Mouse (Mus musculus) testis, postnatal 10 days (tissue): ENCODE results near the gene Fntb.

ENCODE experiments used
- DNase-seq: peaks from one replicate; pipeline ENCODE4 v3.0.0; 2021; ENCODE audit warnings: low spot score

The Fntb gene

GRCm38 (mm10) chr12:76920990-76921389 is 155.6 kb downstream of the Fntb start:
- DNase-seq = no peak

GRCm38 (mm10) chr12:76923118-76923517 is 157.7 kb downstream of the Fntb start:
- no peak for DNase-seq

- no peak for DNase-seq
These were observed 159.7 kb downstream of the Fntb start for GRCm38 (mm10) chr12:76924904-76925604.

GRCm38 (mm10) chr12:76926338-76926945 is 161.1 kb downstream of the Fntb start:
- DNase-seq = no peak

- DNase-seq = no peak
These were observed 161.6 kb downstream of the Fntb start for GRCm38 (mm10) chr12:76927012-76927411.

- no peak for DNase-seq
These were observed 162.2 kb downstream of the Fntb start for GRCm38 (mm10) chr12:76927539-76927938.

- DNase-seq = no peak
These were observed 164.8 kb downstream of the Fntb start for GRCm38 (mm10) chr12:76930177-76930576.

GRCm38 (mm10) chr12:76931739-76932687 is 166.6 kb downstream of the Fntb start:
- DNase-seq = no peak

- DNase-seq = no peak
These were observed 167.3 kb downstream of the Fntb start for GRCm38 (mm10) chr12:76932688-76933060.

- DNase-seq = no peak
These were observed 169.0 kb downstream of the Fntb start for GRCm38 (mm10) chr12:76934438-76934837.

GRCm38 (mm10) chr12:76936211-76936610 is 170.8 kb downstream of the Fntb start:
- no peak for DNase-seq

- DNase-seq = no peak
These were observed 172.6 kb downstream of the Fntb start for GRCm38 (mm10) chr12:76938013-76938412.

- DNase-seq = no peak
These were observed 176.1 kb downstream of the Fntb start for GRCm38 (mm10) chr12:76941524-76941923.

- no peak for DNase-seq
These were observed 177.1 kb downstream of the Fntb start for GRCm38 (mm10) chr12:76942476-76942875.

- DNase-seq = no peak
These were observed 177.7 kb downstream of the Fntb start for GRCm38 (mm10) chr12:76943046-76943445.

GRCm38 (mm10) chr12:76943466-76943865 is 178.1 kb downstream of the Fntb start:
- DNase-seq = no peak

- no peak for DNase-seq
These were observed 182.1 kb downstream of the Fntb start for GRCm38 (mm10) chr12:76947487-76947886.

GRCm38 (mm10) chr12:76948185-76948584 is 182.8 kb downstream of the Fntb start:
- no peak for DNase-seq

GRCm38 (mm10) chr12:76948781-76949180 is 183.4 kb downstream of the Fntb start:
- DNase-seq = no peak

- no peak for DNase-seq
These were observed 184.9 kb downstream of the Fntb start for GRCm38 (mm10) chr12:76950330-76950729.

- DNase-seq = no peak
These were observed 188.5 kb downstream of the Fntb start for GRCm38 (mm10) chr12:76953750-76954363.

- DNase-seq = peak; percentile 57
These were observed 189.5 kb downstream of the Fntb start for GRCm38 (mm10) chr12:76954698-76955423.
